Mouse (Mus musculus): ENCODE results near the gene Fez1. TPM values are rescaled to one million over a fixed set of nuclear protein-coding genes. Genes with fewer than 3 reads are reported as not detected.

Fez1 gene
- polyA plus RNA-seq, 2 experiments = 28.0 to 44.4 TPM

DNA sequence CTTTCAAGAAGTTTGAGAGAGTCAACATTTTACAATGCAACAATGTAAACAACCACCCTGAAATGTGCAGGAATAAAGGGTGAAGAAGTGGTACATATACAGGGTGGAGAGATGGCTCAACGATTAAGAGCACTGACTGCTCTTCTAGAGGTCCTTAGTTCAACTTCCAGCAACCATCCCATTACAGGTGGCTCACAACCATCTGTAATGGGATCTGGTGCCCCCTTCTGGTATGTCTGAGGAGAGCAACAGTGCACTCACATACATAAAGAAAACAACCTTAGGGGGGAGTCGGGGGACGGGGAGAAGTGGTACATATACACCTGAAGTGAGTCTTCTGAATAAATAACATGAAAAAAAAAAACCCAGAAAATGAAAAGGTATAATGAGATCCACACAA lies 63.6 kb downstream of the Fez1 start:
- Histone ChIP-seq H3K4me3 (replicated peaks; ENCODE audit: low read length) (no peak overlapping the region), H3K9me3 (ENCODE audit: control insufficient read depth, low read length) (no peaks in the 10 kb centered on the region), H3K4me1 (ENCODE audit: control insufficient read depth, insufficient read depth, low read length) (no peaks in the 10 kb centered on the region), H3K9ac (ENCODE audit: low read depth, low read length, severe bottlenecking) (no peak overlapping the region), H3K27ac (replicated peaks; ENCODE audit: low read depth, low read length) (no peak overlapping the region), H3K4me2 (replicated peaks; ENCODE audit: low read depth, low read length, severe bottlenecking) (no peak overlapping the region), H3K27me3 (ENCODE audit: control insufficient read depth, insufficient read depth, low read length) (no peaks in the 10 kb centered on the region), H3K36me3 (ENCODE audit: control insufficient read depth, insufficient read depth, low read length) (no peaks in the 10 kb centered on the region)
- WGBS = 58% methylated on average over 3 of the region's 3 CpGs
- TF ChIP-seq POLR2A (IDR thresholded peaks at IDR 0.05; ENCODE audit: borderline replicate concordance, extremely low read depth, insufficient read depth, insufficient read length) = no peak
- ATAC-seq (ENCODE audit: low FRiP score, low read depth) (no peak), DNase-seq (ENCODE audit: low spot score) (no peak)

DNA sequence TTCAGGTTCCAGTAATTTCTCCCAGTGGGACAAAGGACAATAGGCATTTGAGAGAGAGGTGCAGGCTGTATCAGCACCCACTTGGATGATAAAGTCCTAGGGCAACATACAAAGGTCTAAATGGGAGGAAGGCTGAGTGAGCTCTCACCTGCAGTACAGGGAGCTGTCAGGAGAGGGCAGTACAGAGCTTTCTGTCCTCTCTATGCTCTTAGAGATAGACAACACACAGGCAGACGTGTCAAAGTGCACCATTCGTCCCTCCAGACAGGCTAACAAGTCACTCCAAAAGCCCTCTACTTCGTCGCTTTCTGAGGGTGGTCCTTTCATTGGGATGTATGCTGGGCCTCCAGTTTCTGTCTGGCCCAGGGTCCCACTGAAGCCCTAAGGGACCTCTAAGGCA lies 68.9 kb downstream of the Fez1 start:
- Histone ChIP-seq H3K9ac (ENCODE audit: low read depth, low read length, severe bottlenecking) (no peak overlapping the region), H3K27me3 (ENCODE audit: control insufficient read depth, insufficient read depth, low read length) (no peaks in the 10 kb centered on the region), H3K9me3 (ENCODE audit: control insufficient read depth, low read length) (no peaks in the 10 kb centered on the region), H3K27ac (replicated peaks; ENCODE audit: low read depth, low read length) (no peak overlapping the region), H3K4me3 (replicated peaks; ENCODE audit: low read length) (no peak overlapping the region), H3K4me1 (ENCODE audit: control insufficient read depth, insufficient read depth, low read length) (no peaks in the 10 kb centered on the region), H3K36me3 (ENCODE audit: control insufficient read depth, insufficient read depth, low read length) (peaks cover 3% of the 10 kb centered on the region; the same call in 1 of the 2 replicates), H3K4me2 (replicated peaks; ENCODE audit: low read depth, low read length, severe bottlenecking) (no peak overlapping the region)
- ATAC-seq (ENCODE audit: low FRiP score, low read depth) (no peak), DNase-seq (ENCODE audit: low spot score) (peak; percentile 29)
- TF ChIP-seq POLR2A (IDR thresholded peaks at IDR 0.05; ENCODE audit: borderline replicate concordance, extremely low read depth, insufficient read depth, insufficient read length) = no peak
- 30% methylated on average over 4 of the region's 4 CpGs for WGBS

DNA sequence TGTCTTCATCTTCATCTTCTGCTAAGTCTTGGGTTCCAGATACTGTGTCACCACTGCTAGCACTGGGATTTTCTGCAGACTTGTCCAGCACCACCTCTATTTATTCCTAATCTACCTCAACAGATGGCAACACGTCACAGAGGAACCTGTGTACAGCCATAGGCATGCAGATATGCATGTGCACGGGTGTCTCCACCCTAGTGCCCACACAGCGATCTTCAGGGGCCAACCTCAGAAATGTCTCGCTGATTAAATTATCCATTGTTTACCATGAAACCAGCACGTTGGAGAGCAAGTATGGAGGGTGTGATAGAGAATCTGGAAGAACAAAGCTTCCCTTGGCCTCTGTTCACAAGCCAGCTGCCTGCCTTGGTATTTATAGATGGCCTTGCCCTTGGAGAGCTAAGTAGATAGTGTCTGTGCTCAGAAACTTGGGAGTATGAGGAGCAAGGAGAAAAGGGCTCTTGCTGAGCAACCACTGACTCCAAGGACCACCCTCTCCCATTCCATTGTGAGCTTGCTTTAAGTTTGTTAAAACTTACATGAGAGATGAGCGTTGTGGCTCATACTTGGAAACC lies 71.8 kb downstream of the Fez1 start:
- Histone ChIP-seq H3K27me3 (ENCODE audit: control insufficient read depth, insufficient read depth, low read length) (no peaks in the 10 kb centered on the region), H3K9me3 (ENCODE audit: control insufficient read depth, low read length) (no peaks in the 10 kb centered on the region), H3K27ac (replicated peaks; ENCODE audit: low read depth, low read length) (no peak overlapping the region), H3K36me3 (ENCODE audit: control insufficient read depth, insufficient read depth, low read length) (peaks cover 3% of the 10 kb centered on the region; the same call in 1 of the 2 replicates), H3K4me2 (replicated peaks; ENCODE audit: low read depth, low read length, severe bottlenecking) (no peak overlapping the region), H3K9ac (ENCODE audit: low read depth, low read length, severe bottlenecking) (no peak overlapping the region), H3K4me1 (ENCODE audit: control insufficient read depth, insufficient read depth, low read length) (no peaks in the 10 kb centered on the region), H3K4me3 (replicated peaks; ENCODE audit: low read length) (no peak overlapping the region)
- no peak for DNase-seq (ENCODE audit: low spot score)
- 83% methylated on average over 6 of the region's 6 CpGs for WGBS
- TF ChIP-seq POLR2A (IDR thresholded peaks at IDR 0.05; ENCODE audit: borderline replicate concordance, extremely low read depth, insufficient read depth, insufficient read length) = no peak
- no peak for ATAC-seq (ENCODE audit: low FRiP score, low read depth)

DNA sequence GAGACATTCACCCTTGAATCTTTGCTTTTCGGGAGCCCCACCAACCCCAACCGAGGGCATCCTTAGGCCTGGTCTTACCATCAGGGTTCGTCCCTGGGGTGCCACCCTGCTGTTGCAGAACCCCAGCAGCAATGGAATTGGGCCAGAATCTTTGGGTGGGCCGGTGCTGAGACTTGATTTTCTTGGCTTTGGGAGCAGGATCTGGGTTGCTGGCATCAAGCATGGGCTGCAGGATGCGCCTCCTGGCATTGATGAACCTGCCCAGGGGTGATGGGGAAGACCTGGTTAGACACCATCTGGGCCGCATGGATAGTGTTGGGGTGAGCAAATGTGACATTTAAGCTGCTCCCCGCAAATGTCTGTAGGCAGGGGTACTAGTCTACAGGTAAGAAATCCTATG lies 72.6 kb downstream of the Fez1 start:
- ATAC-seq (ENCODE audit: low FRiP score, low read depth) = no peak
- H3K9me3 ChIP-seq (ENCODE audit: control insufficient read depth, low read length) = no peaks in the 10 kb centered on the region
- no peaks in the 10 kb centered on the region for H3K4me1 ChIP-seq (ENCODE audit: control insufficient read depth, insufficient read depth, low read length)
- H3K9ac ChIP-seq (ENCODE audit: low read depth, low read length, severe bottlenecking) = no peak overlapping the region
- H3K4me3 ChIP-seq (replicated peaks; ENCODE audit: low read length) = no peak overlapping the region
- H3K4me2 ChIP-seq (replicated peaks; ENCODE audit: low read depth, low read length, severe bottlenecking) = no peak overlapping the region
- DNase-seq (ENCODE audit: low spot score) = no peak
- no peak overlapping the region for H3K27ac ChIP-seq (replicated peaks; ENCODE audit: low read depth, low read length)
- no peaks in the 10 kb centered on the region for H3K27me3 ChIP-seq (ENCODE audit: control insufficient read depth, insufficient read depth, low read length)
- no peak for TF ChIP-seq POLR2A (IDR thresholded peaks at IDR 0.05; ENCODE audit: borderline replicate concordance, extremely low read depth, insufficient read depth, insufficient read length)
- H3K36me3 ChIP-seq (ENCODE audit: control insufficient read depth, insufficient read depth, low read length) = peaks cover 3% of the 10 kb centered on the region; the same call in 1 of the 2 replicates
- WGBS = 86% methylated on average over 7 of the region's 7 CpGs

DNA sequence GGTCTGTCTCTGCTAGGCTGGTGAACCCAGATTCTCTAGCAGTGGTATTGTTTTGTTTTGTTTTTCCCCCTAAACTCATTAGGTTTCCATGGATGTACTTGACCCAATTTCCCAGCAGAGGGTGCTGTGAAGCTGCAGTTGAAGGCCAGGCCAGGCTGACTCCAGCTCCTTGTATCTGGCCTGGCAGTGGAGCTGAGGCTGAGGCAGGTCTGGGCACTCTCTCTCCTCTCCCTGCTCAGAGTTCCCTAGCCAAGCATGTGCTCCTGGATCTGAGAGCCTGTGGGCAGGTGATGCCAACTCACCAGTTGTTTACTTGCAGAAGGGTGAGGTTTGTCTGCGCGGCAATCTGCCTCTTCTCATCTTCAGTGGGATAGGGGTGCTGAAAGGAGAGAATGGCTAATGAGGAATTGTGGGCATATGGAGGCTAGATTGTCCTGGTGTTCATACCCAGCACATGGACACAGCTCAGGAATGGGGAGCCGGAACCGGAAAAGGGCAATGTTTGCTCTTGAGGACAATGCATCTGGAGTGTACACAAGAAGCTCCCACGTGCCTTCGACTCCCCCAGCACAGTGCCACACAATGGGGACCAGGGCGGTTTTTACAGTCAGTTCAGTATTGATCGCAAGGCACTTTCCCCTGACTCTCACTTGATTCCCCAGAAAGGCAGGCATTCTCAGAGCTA lies 73.5 kb downstream of the Fez1 start:
- Histone ChIP-seq H3K4me1 (ENCODE audit: control insufficient read depth, insufficient read depth, low read length) (no peaks in the 10 kb centered on the region), H3K36me3 (ENCODE audit: control insufficient read depth, insufficient read depth, low read length) (peaks cover 3% of the 10 kb centered on the region; the same call in 1 of the 2 replicates), H3K27ac (replicated peaks; ENCODE audit: low read depth, low read length) (no peak overlapping the region), H3K9ac (ENCODE audit: low read depth, low read length, severe bottlenecking) (no peak overlapping the region), H3K27me3 (ENCODE audit: control insufficient read depth, insufficient read depth, low read length) (no peaks in the 10 kb centered on the region), H3K4me3 (replicated peaks; ENCODE audit: low read length) (no peak overlapping the region), H3K4me2 (replicated peaks; ENCODE audit: low read depth, low read length, severe bottlenecking) (no peak overlapping the region), H3K9me3 (ENCODE audit: control insufficient read depth, low read length) (no peaks in the 10 kb centered on the region)
- WGBS = 82% methylated on average over 8 of the region's 8 CpGs
- peak; percentile 50; the same call in 1 of the 2 replicates for ATAC-seq (ENCODE audit: low FRiP score, low read depth)
- no peak for TF ChIP-seq POLR2A (IDR thresholded peaks at IDR 0.05; ENCODE audit: borderline replicate concordance, extremely low read depth, insufficient read depth, insufficient read length)
- DNase-seq (ENCODE audit: low spot score) = peak; percentile 40
